Mouse (Mus musculus) frontal cortex, postnatal 36 days (tissue): ENCODE measurements at regions not wholly inside any gene's neighbourhood (a gene's known extent, or its start where the extent isn't known, plus 50 kb on each side); places are given as distances from the start of the nearest gene placed in this dataset.

Experiments used
- DNase-seq, 2 experiments: peaks; one replicate each; pipeline ENCODE4 v3.0.0; 2022; ENCODE audit warnings: low spot score in 2 of 2

- DNase-seq = no peak
These were observed 54.9 kb upstream of the Shb start for GRCm38 (mm10) chr4:45587202-45587601.

- no peak for DNase-seq
These were observed 54.0 kb upstream of the Shb start for GRCm38 (mm10) chr4:45586310-45586709.

GRCm38 (mm10) chr4:45585188-45585820, 53.0 kb upstream of the Shb start:
- DNase-seq = no peak

GRCm38 (mm10) chr4:45583966-45584365, 51.7 kb upstream of the Shb start:
- DNase-seq = no peak

GRCm38 (mm10) chr4:45582496-45582895, 50.2 kb upstream of the Shb start:
- DNase-seq = no peak
